Mouse (Mus musculus) MEL (cell line): ENCODE data around the gene Slc39a12. TPM values are rescaled to one million over a fixed set of nuclear protein-coding genes. Genes with fewer than 3 reads are reported as not detected.

Experiments used
- DNase-seq: peaks from one replicate; pipeline ENCODE4 v3.0.0; 2011; ENCODE audit warnings: low read depth, low spot score
- H3K27ac ChIP-seq: 2 replicates; pipeline ENCODE4 v1.5.1; 2012; ENCODE audit warnings: low read depth, mild to moderate bottlenecking, control low read depth, low read length, moderate library complexity; ENCODE audit not compliant: control insufficient read depth
- H3K27me3 ChIP-seq, 2 experiments: fragments of 150-350 bp in 1 of 2; sonication (generic) in 1 of 2; 2 replicates each; pipeline ENCODE4 v1.6.1; 2012; ENCODE audit warnings: low read length in 2 of 2, mild to moderate bottlenecking in 2 of 2, improper control_type of control experiment in 1 of 2, moderate library complexity in 1 of 2; ENCODE audit not compliant: insufficient read depth in 2 of 2, control insufficient read depth in 1 of 2
- H3K36me3 ChIP-seq, 2 experiments: 2 replicates each; pipeline ENCODE4 v1.6.1; 2012 to 2014; ENCODE audit warnings: low read length in 2 of 2, improper control_type of control experiment in 1 of 2, inconsistent platforms in 1 of 2, mild to moderate bottlenecking in 1 of 2; ENCODE audit not compliant: insufficient read depth in 2 of 2, control insufficient read depth in 1 of 2
- H3K4me1 ChIP-seq, 2 experiments: fragments of 150-350 bp in 1 of 2; sonication (generic) in 1 of 2; 2 replicates each; pipeline ENCODE4 v1.6.1; 2012; ENCODE audit warnings: low read length in 2 of 2, improper control_type of control experiment in 1 of 2, mild to moderate bottlenecking in 1 of 2; ENCODE audit not compliant: insufficient read depth in 2 of 2, control insufficient read depth in 1 of 2
- H3K4me3 ChIP-seq, 2 experiments: fragments of 150-350 bp in 1 of 2; sonication (generic) in 1 of 2; 2 replicates each; pipeline ENCODE4 v1.5.1; 2012; ENCODE audit warnings: low read depth in 2 of 2, low read length in 2 of 2, mild to moderate bottlenecking in 2 of 2, moderate library complexity in 2 of 2, control low read depth in 1 of 2, improper control_type of control experiment in 1 of 2; ENCODE audit not compliant: control insufficient read depth in 1 of 2, insufficient read depth in 1 of 2
- H3K79me2 ChIP-seq: 2 replicates; pipeline ENCODE4 v1.6.1; 2012; ENCODE audit warnings: mild to moderate bottlenecking, low read length, moderate library complexity; ENCODE audit not compliant: control insufficient read depth, poor library complexity, insufficient read depth
- H3K9ac ChIP-seq: 2 replicates; pipeline ENCODE4 v1.6.1; 2012; ENCODE audit warnings: low read depth, mild to moderate bottlenecking, control low read depth, low read length, moderate library complexity; ENCODE audit not compliant: control insufficient read depth, poor library complexity, severe bottlenecking
- H3K9me3 ChIP-seq: fragments of 150-350 bp; sonication (generic); replicated peaks from 2 replicates; pipeline ENCODE4 v1.6.1; 2012; ENCODE audit warnings: mild to moderate bottlenecking, low read length, improper control_type of control experiment, moderate library complexity; ENCODE audit not compliant: insufficient read depth
- BHLHE40 ChIP-seq: IDR thresholded peaks from 2 replicates; pipeline ENCODE4 v1.6.1; 2012; ENCODE audit warnings: low read depth, mild to moderate bottlenecking, inconsistent platforms, low read length, improper control_type of control experiment, borderline replicate concordance
- E2F4 ChIP-seq: IDR thresholded peaks from 2 replicates; pipeline ENCODE4 v1.6.1; 2011; ENCODE audit warnings: low read depth, low read length, improper control_type of control experiment, borderline replicate concordance
- ELF1 ChIP-seq: IDR thresholded peaks from 2 replicates; pipeline ENCODE4 v1.6.1; 2014; ENCODE audit warnings: low read depth, mild to moderate bottlenecking, inconsistent platforms, low read length, improper control_type of control experiment, moderate library complexity
- EP300 ChIP-seq, 2 experiments: IDR thresholded peaks; 2 replicates each; pipeline ENCODE4 v1.6.1; 2011; ENCODE audit warnings: improper control_type of control experiment in 2 of 2, low read length in 2 of 2, low read depth in 1 of 2, mild to moderate bottlenecking in 1 of 2
- ETS1 ChIP-seq: IDR thresholded peaks from 2 replicates; pipeline ENCODE4 v1.6.1; 2012; ENCODE audit warnings: low read depth, mild to moderate bottlenecking, inconsistent platforms, low read length, improper control_type of control experiment, moderate library complexity
- GATA1 ChIP-seq: IDR thresholded peaks from 2 replicates; pipeline ENCODE4 v1.6.1; 2011; ENCODE audit warnings: low read depth, low read length, improper control_type of control experiment
- JUND ChIP-seq: IDR thresholded peaks from 2 replicates; pipeline ENCODE4 v1.6.1; 2011; ENCODE audit warnings: low read depth, mild to moderate bottlenecking, improper control_type of control experiment, low read length
- KAT2A ChIP-seq: conservative IDR thresholded peaks from 2 replicates; pipeline ENCODE4 v1.6.1; 2012; ENCODE audit warnings: low read depth, low read length, improper control_type of control experiment, inconsistent platforms
- MAX ChIP-seq: IDR thresholded peaks from 2 replicates; pipeline ENCODE4 v1.6.1; 2011; ENCODE audit warnings: low read length, improper control_type of control experiment
- MXI1 ChIP-seq: IDR thresholded peaks from 2 replicates; pipeline ENCODE4 v1.6.1; 2011; ENCODE audit warnings: mild to moderate bottlenecking, low read depth, low read length, improper control_type of control experiment
- MYC ChIP-seq: IDR thresholded peaks from 2 replicates; pipeline ENCODE4 v1.6.1; 2011; ENCODE audit warnings: low read depth, mild to moderate bottlenecking, low read length, improper control_type of control experiment, moderate library complexity
- NELFE ChIP-seq: IDR thresholded peaks from 2 replicates; pipeline ENCODE4 v1.6.1; 2011; ENCODE audit warnings: low read depth, low read length, improper control_type of control experiment
- NRF1 ChIP-seq: IDR thresholded peaks from 2 replicates; pipeline ENCODE4 v1.6.1; 2014; ENCODE audit warnings: low read depth, mild to moderate bottlenecking, inconsistent platforms, low read length, improper control_type of control experiment, moderate library complexity; ENCODE audit not compliant: poor library complexity, insufficient read depth, severe bottlenecking
- POLR2A ChIP-seq, 2 experiments: IDR thresholded peaks; 2 replicates each; pipeline ENCODE4 v1.6.1; 2011 to 2012; ENCODE audit warnings: low read length in 2 of 2, mild to moderate bottlenecking in 2 of 2, control low read depth in 1 of 2, improper control_type of control experiment in 1 of 2, low read depth in 1 of 2, moderate library complexity in 1 of 2; ENCODE audit not compliant: control insufficient read depth in 1 of 2, insufficient read depth in 1 of 2, poor library complexity in 1 of 2
- POLR2AphosphoS2 ChIP-seq: IDR thresholded peaks from 2 replicates; pipeline ENCODE4 v1.6.1; 2011; ENCODE audit warnings: low read length, improper control_type of control experiment
- SMC3 ChIP-seq: IDR thresholded peaks from 2 replicates; pipeline ENCODE4 v1.6.1; 2011; ENCODE audit warnings: low read depth, low read length, improper control_type of control experiment
- TBP ChIP-seq: IDR thresholded peaks from 2 replicates; pipeline ENCODE4 v1.8.0; 2011; ENCODE audit warnings: low read depth, low read length, improper control_type of control experiment
- UBTF ChIP-seq: IDR thresholded peaks from 2 replicates; pipeline ENCODE4 v1.6.1; 2012; ENCODE audit warnings: low read depth, mild to moderate bottlenecking, inconsistent platforms, low read length, improper control_type of control experiment, moderate library complexity, borderline replicate concordance; ENCODE audit not compliant: insufficient read depth
- ZC3H11A ChIP-seq: IDR thresholded peaks from 2 replicates; pipeline ENCODE4 v1.6.1; 2012; ENCODE audit warnings: low read depth, mild to moderate bottlenecking, inconsistent platforms, low read length, improper control_type of control experiment
- ZKSCAN1 ChIP-seq: IDR thresholded peaks from 2 replicates; pipeline ENCODE4 v1.6.1; 2012; ENCODE audit warnings: low read depth, mild to moderate bottlenecking, inconsistent platforms, low read length, improper control_type of control experiment, moderate library complexity
- ZMIZ1 ChIP-seq: IDR thresholded peaks from 2 replicates; pipeline ENCODE4 v1.6.1; 2012; ENCODE audit warnings: low read depth, mild to moderate bottlenecking, inconsistent platforms, low read length, improper control_type of control experiment, moderate library complexity
- ZNF384 ChIP-seq: IDR thresholded peaks from 2 replicates; pipeline ENCODE4 v1.6.1; 2012; ENCODE audit warnings: low read depth, mild to moderate bottlenecking, inconsistent platforms, low read length, improper control_type of control experiment
- polyA plus RNA-seq, 2 experiments: library from polyadenylated mRNA; stranded (reverse) in 1 of 2; unstranded in 1 of 2; fragments of >175 nt in 1 of 2; fragments of >200 nt in 1 of 2; gene quantifications; 2 replicates each; pipeline versions ENCODE4 v1.2.1 to v1.2.4; 2012; ENCODE audit warnings: low replicate concordance in 2 of 2, low read depth in 1 of 2; ENCODE audit not compliant: insufficient read length in 2 of 2, insufficient read depth in 1 of 2, missing spikeins in 1 of 2
- total RNA-seq: library from RNA; depleted of rRNA; stranded (reverse); fragments of 300-350 nt; gene quantifications from 2 replicates; pipeline ENCODE4 v1.2.3, GENCODE M21; 2012

Slc39a12 gene
- total and polyA plus RNA-seq, 3 experiments: not detected

GRCm38 (mm10) chr2:14534325-14535077 lies 146.4 kb downstream of the Slc39a12 start:
- Histone ChIP-seq H3K4me1 (no peaks in the 10 kb centered on the region), H3K4me3 (no peak overlapping the region)
- no peak for DNase-seq

GRCm38 (mm10) chr2:14535246-14535671 lies 147.1 kb downstream of the Slc39a12 start:
- DNase-seq: no peak
- no peak for TF ChIP-seq GATA1
- TF ChIP-seq, all 39 proteins: peak for 0
- Histone ChIP-seq H3K27ac (no peak overlapping the region), H3K4me3 (no peak overlapping the region), H3K9me3 (no peaks in the 10 kb centered on the region), H3K36me3 (no peaks in the 10 kb centered on the region), H3K27me3 (no peaks in the 10 kb centered on the region), H3K4me1 (no peaks in the 10 kb centered on the region), H3K79me2 (no peaks in the 10 kb centered on the region), H3K9ac (no peak overlapping the region)

More at GRCm38 (mm10) chr2:14534325-14535077, 146.4 kb downstream of the Slc39a12 start:
- Histone ChIP-seq H3K27ac (no peak overlapping the region), H3K79me2 (no peaks in the 10 kb centered on the region), H3K9me3 (no peaks in the 10 kb centered on the region), H3K36me3 (no peaks in the 10 kb centered on the region), H3K27me3 (no peaks in the 10 kb centered on the region), H3K9ac (no peak overlapping the region)
- TF ChIP-seq POLR2AphosphoS2 (no peak), TBP (no peak), SMC3 (no peak)

GRCm38 (mm10) chr2:14537781-14538180 lies 149.7 kb downstream of the Slc39a12 start:
- no peaks in the 10 kb centered on the region for H3K36me3 ChIP-seq
- H3K27ac ChIP-seq: no peak overlapping the region
- TF ChIP-seq MAX (no peak), ZNF384 (no peak), MYC (no peak), ZC3H11A (no peak), NELFE (no peak), ELF1 (no peak), TBP (no peak), ZMIZ1 (no peak), EP300 (IDR thresholded peaks at IDR 0.05; ENCODE audit: low read depth in 1 of 2, low read length in 2 of 2) (no peak), KAT2A (no peak), UBTF (no peak), BHLHE40 (no peak), ZKSCAN1 (no peak), ETS1 (no peak), JUND (no peak), E2F4 (no peak), MXI1 (no peak), NRF1 (no peak), POLR2A (IDR thresholded peaks at IDR 0.05; ENCODE audit: control insufficient read depth in 1 of 2, insufficient read depth in 1 of 2, low read depth in 1 of 2, low read length in 2 of 2, poor library complexity in 1 of 2) (no peak)
- H3K9me3 ChIP-seq: no peaks in the 10 kb centered on the region
- no peaks in the 10 kb centered on the region for H3K27me3 ChIP-seq
- no peaks in the 10 kb centered on the region for H3K79me2 ChIP-seq
- no peak overlapping the region for H3K4me3 ChIP-seq
- DNase-seq: no peak
- no peak overlapping the region for H3K9ac ChIP-seq
- H3K4me1 ChIP-seq: no peaks in the 10 kb centered on the region
